Mouse (Mus musculus): ENCODE results near the gene Ttyh3. TPM values are rescaled to one million over a fixed set of nuclear protein-coding genes. Genes with fewer than 3 reads are reported as not detected.
A peak's percentile ranks its signal among the peaks of the same experiment; 100 is the strongest.

Gene Ttyh3
- total RNA-seq, 2 experiments from 2014 or later = 257 to 267 TPM

DNA sequence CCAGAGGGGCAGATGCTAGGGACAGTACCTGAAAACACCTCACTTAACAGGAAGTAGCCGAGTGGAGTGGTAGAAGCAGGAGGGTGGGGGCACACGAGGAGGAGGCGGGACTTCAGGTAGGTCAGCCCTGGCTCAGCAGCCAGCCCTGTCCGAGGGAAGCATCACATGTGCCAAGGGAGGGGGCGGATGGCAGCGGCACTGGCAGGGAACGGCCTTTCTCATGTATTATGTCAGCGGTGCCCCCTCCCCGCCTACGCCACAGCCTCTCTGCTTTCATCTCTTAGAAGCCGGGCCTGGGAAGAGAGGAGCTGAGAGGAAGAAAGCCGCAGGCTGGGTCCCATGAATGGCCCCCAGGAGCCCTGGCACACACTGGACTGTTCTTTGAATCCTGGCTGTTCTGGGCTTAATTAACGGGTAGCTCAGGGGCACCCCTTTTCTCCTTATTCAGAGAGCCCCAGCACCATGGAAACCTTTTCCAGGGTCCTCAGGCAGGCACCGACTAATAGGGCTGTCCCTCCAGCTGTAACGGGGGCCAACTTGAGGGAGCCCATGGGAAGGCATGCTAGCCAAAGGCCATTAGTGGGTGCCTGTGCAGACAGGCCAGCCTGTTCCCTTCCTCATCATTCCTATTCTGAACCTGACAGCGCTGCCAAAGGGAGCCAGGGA, 10.9 kb upstream of the Ttyh3 start:
- intact Hi-C loops (cut with DNase I) = loop anchor here (2.0 kb wide), 1 partner anchor 13 kb away; no protein-coding TSS in a partner anchor
- DNase-seq (ENCODE audit: low spot score in 2 of 2) = peak; percentile 72

- intact Hi-C loops (cut with DNase I) = no loop called here
- no peak for DNase-seq (ENCODE audit: low spot score in 2 of 2)
Observed at GRCm38 (mm10) chr5:140654096-140654845, 5.4 kb upstream of the Ttyh3 start.

DNA sequence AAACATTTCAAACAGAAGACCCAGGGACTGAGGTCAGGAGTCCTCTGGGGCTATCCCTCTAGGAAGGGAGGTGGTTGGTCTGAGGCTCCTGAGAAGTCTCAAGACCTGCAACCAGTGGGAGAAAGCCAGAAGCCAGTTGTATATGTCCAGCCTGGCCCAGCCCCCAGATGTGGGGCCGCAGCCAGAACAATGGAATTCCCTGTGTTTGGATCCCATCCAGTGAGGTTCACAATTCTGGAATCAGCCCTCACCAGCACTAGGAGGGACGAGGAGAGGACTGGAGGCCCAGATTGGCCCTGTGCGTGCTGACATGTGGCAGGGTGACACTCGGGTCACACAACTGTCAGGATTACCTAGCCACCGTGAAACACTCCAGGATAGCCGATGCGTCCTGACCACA, 3.8 kb upstream of the Ttyh3 start:
- intact Hi-C loops (cut with DNase I) = no loop called here
- DNase-seq (ENCODE audit: low spot score in 2 of 2) = no peak

GRCm38 (mm10) chr5:140651231-140651630, 2.4 kb upstream of the Ttyh3 start:
- no peak for DNase-seq (ENCODE audit: low spot score in 2 of 2)
- intact Hi-C loops (cut with DNase I) = no loop called here

- intact Hi-C loops (cut with DNase I) = no loop called here
- no peak for DNase-seq (ENCODE audit: low spot score in 2 of 2)
Observed at GRCm38 (mm10) chr5:140649881-140650414, 1.1 kb upstream of the Ttyh3 start.

GRCm38 (mm10) chr5:140649101-140649667, 353 bp upstream of the Ttyh3 start:
- intact Hi-C loops (cut with DNase I) = no loop called here

GRCm38 (mm10) chr5:140647821-140648518, 861 bp downstream of the Ttyh3 start:
- intact Hi-C loops (cut with DNase I) = loop anchor here (2.0 kb wide), 1 partner anchor 13 kb away; no protein-coding TSS in a partner anchor
- DNase-seq (ENCODE audit: low spot score in 2 of 2) = peak; percentile 60 to 61

More at GRCm38 (mm10) chr5:140649101-140649667, 353 bp upstream of the Ttyh3 start:
- peak; percentile 94 to 95 for DNase-seq (ENCODE audit: low spot score in 2 of 2)

DNA sequence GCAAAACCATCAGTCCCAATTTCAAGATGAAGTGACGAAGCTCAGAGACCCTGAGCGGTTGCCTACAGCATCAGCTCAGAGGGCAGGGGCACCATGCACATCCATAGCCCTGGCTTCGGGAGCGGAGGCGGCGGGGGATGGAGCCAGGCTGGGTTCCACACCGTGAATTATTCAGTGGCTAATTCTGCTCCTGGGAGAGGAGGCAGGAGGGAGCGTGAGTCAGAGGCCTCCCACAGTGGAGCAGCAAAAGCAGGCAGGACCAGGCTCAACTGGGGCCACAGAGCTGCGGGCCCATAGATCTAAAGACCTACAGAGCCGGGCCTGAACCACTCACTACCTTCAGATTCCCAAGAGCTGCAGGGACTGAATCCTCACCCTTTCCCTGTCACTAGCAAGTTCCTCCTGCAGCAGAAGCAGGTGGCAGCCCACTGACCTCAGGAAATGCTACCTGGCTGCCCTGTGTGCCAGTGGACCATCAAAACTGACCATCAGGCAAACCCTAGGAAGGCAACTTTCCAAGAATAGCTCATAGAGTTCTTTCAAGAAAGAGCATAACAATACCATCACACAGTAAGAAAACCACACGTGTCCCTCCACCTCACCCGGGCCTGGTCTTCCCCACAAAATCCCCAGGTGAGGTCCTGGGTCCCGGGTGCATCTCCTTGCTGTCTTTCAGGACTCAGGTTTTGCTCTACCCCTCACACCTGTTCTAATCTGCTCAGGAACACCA, 1.6 kb downstream of the Ttyh3 start:
- intact Hi-C loops (cut with DNase I) = loop anchor here (2.0 kb wide), 1 partner anchor 14 kb away; no protein-coding TSS in a partner anchor
- peak; percentile 69 to 79 for DNase-seq (ENCODE audit: low spot score in 2 of 2)

- no peak for DNase-seq (ENCODE audit: low spot score in 2 of 2)
- intact Hi-C loops (cut with DNase I) = loop anchor here (2.0 kb wide), 1 partner anchor 15 kb away; no protein-coding TSS in a partner anchor
Observed at GRCm38 (mm10) chr5:140646171-140646570, 2.7 kb downstream of the Ttyh3 start.

DNA sequence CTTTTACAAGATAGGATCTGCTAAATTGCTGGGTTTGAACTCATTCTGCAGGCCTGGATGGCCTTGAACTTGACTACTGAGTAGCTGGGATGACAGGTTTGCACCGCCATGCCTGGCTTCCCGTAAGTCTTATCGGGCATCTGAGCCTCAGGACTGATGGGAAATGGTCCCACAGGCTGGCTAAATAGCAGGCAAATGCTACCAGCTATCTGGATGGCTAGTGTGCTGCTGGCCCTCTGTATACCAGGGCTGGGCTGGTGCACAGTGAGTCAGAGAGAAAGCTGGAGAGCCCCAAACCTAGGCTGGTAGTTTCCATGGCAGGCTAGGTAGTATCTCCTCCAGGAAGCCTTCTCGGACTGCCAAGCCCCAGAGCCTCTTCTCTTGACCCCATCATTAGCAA, 3.4 kb downstream of the Ttyh3 start:
- intact Hi-C loops (cut with DNase I) = no loop called here
- DNase-seq (ENCODE audit: low spot score in 2 of 2) = no peak

DNA sequence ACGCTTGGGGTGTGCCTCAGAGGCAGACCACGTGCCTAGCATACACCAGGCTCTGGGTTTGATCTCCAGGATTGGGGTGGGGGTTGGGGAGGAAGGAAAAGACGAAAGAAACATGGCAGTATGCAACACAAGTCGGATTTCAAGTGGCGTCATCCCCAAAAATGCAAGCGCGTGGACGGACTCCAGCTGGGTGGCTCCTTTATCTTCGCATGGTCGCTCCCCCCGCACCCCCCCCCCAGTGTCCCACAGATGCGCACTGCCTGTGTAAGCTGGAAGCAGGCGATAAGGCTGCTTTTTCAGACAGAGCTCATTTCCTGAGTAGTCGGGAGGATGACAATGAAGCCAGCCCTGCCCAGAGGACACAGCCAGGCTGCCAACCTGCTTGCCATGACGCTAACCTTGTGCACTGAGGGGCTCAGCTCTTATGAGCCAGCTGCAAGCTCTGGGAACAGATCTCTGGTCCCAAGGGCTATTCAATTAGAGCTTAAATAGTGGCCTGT, 4.1 kb downstream of the Ttyh3 start:
- intact Hi-C loops (cut with DNase I) = no loop called here
- no peak for DNase-seq (ENCODE audit: low spot score in 2 of 2)

DNA sequence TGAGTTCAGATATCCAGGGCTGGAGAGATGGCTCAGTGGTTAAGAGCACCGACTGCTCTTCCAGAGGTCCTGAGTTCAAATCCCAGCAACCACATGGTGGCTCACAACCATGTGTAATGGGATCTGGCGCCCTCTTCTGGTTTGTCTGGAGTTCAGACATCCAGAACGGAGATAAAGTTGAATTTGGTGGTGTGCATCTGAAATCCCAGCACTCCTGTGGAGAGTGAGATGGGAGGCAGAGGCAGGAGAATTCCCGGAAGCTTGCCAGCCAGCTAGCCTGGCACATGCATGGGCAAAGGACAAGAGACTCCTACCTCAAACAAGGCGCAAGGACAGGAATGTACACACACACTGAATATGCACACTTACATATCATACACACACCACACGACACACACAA, 4.6 kb downstream of the Ttyh3 start:
- no peak for DNase-seq (ENCODE audit: low spot score in 2 of 2)
- intact Hi-C loops (cut with DNase I) = no loop called here

GRCm38 (mm10) chr5:140642076-140642475, 6.8 kb downstream of the Ttyh3 start:
- DNase-seq (ENCODE audit: low spot score in 2 of 2) = no peak
- intact Hi-C loops (cut with DNase I) = no loop called here

- DNase-seq (ENCODE audit: low spot score in 2 of 2) = no peak
- intact Hi-C loops (cut with DNase I) = no loop called here
Observed at GRCm38 (mm10) chr5:140641254-140641928, 7.4 kb downstream of the Ttyh3 start.

DNA sequence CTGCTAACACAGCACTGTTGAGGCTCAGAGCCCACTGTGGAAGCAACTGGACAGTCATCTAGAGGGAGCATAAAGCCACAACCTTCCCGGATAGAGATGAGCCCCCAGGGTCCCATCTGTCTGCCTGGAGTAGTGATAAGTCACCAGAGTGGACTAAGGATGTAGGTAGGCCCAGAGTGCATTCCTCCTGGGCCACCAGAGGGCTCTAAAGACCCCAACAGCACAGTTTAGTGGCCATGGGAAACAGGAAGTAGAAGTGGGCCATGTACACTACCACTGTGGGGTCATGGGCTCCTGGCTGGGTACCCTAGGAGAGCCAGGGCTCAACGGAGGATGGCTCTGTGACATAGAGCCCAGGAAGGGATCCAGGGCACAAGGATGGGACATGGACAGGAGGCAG, 8.0 kb downstream of the Ttyh3 start:
- intact Hi-C loops (cut with DNase I) = no loop called here
- DNase-seq (ENCODE audit: low spot score in 2 of 2) = no peak

GRCm38 (mm10) chr5:140639871-140640270, 9.0 kb downstream of the Ttyh3 start:
- intact Hi-C loops (cut with DNase I) = loop anchor here (5.0 kb wide), 1 partner anchor 42 kb away; no protein-coding TSS in a partner anchor
- DNase-seq (ENCODE audit: low spot score in 2 of 2) = no peak

DNA sequence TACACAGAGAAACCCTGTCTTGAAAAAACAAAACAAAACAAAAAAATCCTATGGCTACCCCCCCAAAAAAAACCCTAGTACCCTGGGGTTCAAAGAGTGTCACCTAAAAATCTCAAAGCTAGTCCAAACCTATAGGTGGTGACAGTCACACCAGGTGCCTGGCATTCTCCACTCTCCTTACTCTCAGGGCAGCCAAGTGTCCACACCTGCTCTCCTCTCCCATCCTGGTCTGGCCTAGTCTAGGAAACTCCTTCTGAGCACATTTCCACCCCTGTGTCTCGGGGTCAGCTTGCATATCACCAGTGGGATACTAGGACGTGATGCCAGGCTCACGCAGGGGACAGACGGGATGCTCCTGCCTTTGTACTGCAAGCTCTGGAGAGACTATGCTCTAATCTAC, 9.5 kb downstream of the Ttyh3 start:
- no peak for DNase-seq (ENCODE audit: low spot score in 2 of 2)
- intact Hi-C loops (cut with DNase I) = loop anchor here (5.0 kb wide), 1 partner anchor 43 kb away; no protein-coding TSS in a partner anchor

DNA sequence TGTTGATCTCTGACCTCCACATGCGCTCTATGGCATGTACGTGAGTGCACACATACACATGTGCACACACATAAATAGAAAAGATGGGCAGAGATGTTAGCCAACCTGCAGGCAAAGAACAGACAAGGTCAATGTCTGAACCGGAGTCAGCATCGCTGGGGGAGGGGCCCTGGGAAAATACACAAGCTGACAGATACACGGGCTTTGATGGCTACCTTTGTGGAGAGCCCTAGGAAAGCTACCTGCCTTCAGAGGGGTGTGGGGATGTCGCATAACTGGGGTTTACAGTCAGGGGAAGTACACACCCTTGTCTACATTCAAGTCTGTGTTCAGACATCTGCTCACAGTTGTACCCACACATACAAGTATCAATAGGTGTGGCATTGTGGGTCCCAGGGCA, 10.3 kb downstream of the Ttyh3 start:
- intact Hi-C loops (cut with DNase I) = loop anchor here (5.0 kb wide), 1 partner anchor 44 kb away; no protein-coding TSS in a partner anchor
- DNase-seq (ENCODE audit: low spot score in 2 of 2) = no peak

All from left cerebral cortex, postnatal 36 days (tissue).